Mouse (Mus musculus) heart, embryonic 16.5 days (tissue): ENCODE results near the gene Birc3. TPM values are rescaled to one million over a fixed set of nuclear protein-coding genes. Genes with fewer than 3 reads are reported as not detected.
A peak's percentile ranks its signal among the peaks of the same experiment; 100 is the strongest.

ENCODE experiments used
- ATAC-seq: fragments of 200-750 bp; cut with Nextera tagmentation; replicated peaks from 2 replicates; pipeline ENCODE4 v1.8.0; 2017; ENCODE audit warnings: moderate number of reproducible peaks; ENCODE audit not compliant: insufficient read depth, low FRiP score; ENCODE audit errors: extremely low read depth
- H3K27ac ChIP-seq: fragments of 300-500 bp; sonication (generic); 2 replicates; pipeline ENCODE4 v1.5.1; 2014; ENCODE audit warnings: mild to moderate bottlenecking, low read length, control low read depth, moderate library complexity
- H3K27me3 ChIP-seq: fragments of 300-500 bp; sonication (generic); 2 replicates; pipeline ENCODE4 v1.6.1; 2014; ENCODE audit warnings: low read length, mixed read lengths; ENCODE audit not compliant: control insufficient read depth, insufficient read depth
- H3K36me3 ChIP-seq: fragments of 300-500 bp; sonication (generic); 2 replicates; pipeline ENCODE4 v1.6.1; 2014; ENCODE audit not compliant: control insufficient read depth, insufficient read depth
- H3K4me1 ChIP-seq: fragments of 300-500 bp; sonication (generic); 2 replicates; pipeline ENCODE4 v1.6.1; 2014; ENCODE audit warnings: low read length, mixed read lengths; ENCODE audit not compliant: control insufficient read depth, insufficient read depth
- H3K4me2 ChIP-seq: fragments of 300-500 bp; sonication (generic); 2 replicates; pipeline ENCODE4 v1.6.1; 2014; ENCODE audit warnings: low read depth, mild to moderate bottlenecking, control low read depth, low read length
- H3K4me3 ChIP-seq: fragments of 300-500 bp; sonication (generic); 2 replicates; pipeline ENCODE4 v1.5.1; 2014; ENCODE audit warnings: mild to moderate bottlenecking, control low read depth, low read length
- H3K9ac ChIP-seq: fragments of 300-500 bp; sonication (generic); 2 replicates; pipeline ENCODE4 v1.6.1; 2014; ENCODE audit warnings: low read length, control low read depth
- H3K9me3 ChIP-seq: fragments of 300-500 bp; sonication (generic); replicated peaks from 2 replicates; pipeline ENCODE4 v1.6.1; 2016; ENCODE audit warnings: low read length; ENCODE audit not compliant: control insufficient read depth
- WGBS: fragments of 180-500 bp; shearing (Covaris S2); extraction: QIAGEN DNeasy Blood & Tissue Kit; methylation state at CpG from one replicate; pipeline ENCODE4 v1.1.7; 2014; 5-methylcytosine and 5-hydroxymethylcytosine counted together
- polyA plus RNA-seq: library from polyadenylated mRNA; unstranded; fragments of >200 nt; fragmentation: Nextera tagmentation; extraction: Ambion mirVana; gene quantifications from 2 replicates; pipeline ENCODE4 v1.2.1, GENCODE M21; 2015

Gene Birc3
- polyA plus RNA-seq, 1 experiment from 2014 or later: 10.0 TPM

DNA sequence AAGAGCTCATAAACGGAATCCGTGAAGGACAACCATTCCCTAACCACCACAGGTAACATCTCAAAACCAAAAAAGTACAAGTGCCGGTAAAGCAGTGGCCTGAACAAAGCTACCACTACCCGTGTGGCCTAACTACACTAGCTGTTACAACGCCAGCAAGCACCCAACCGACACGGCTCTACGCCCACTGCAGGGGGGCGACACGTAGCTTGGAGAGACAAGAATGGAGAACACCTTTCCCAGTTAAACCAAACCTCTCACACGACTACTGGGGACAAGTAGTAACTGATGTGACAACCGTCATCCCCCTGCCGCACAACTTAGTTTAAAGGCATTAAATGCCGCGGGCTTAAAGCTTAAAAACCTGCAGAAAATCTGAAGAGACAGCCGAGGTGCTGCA, 36.7 kb downstream of the Birc3 start:
- under 1% methylated on average over 16 of the region's 16 CpGs for WGBS
- peaks cover 9% of the 10 kb centered on the region; the same call in 1 of the 2 replicates for H3K36me3 ChIP-seq
- ATAC-seq: peak; percentile 42; the same call in 1 of the 2 replicates
- peaks cover 24% of the 10 kb centered on the region for H3K4me1 ChIP-seq
- peak overlapping the region; percentile 73 for H3K4me3 ChIP-seq
- no peaks in the 10 kb centered on the region for H3K9me3 ChIP-seq
- peak overlapping the region; percentile 100 for H3K27ac ChIP-seq
- H3K27me3 ChIP-seq: no peaks in the 10 kb centered on the region
- H3K9ac ChIP-seq: peak overlapping the region; percentile 85
- H3K4me2 ChIP-seq: peak overlapping the region; percentile 60

DNA sequence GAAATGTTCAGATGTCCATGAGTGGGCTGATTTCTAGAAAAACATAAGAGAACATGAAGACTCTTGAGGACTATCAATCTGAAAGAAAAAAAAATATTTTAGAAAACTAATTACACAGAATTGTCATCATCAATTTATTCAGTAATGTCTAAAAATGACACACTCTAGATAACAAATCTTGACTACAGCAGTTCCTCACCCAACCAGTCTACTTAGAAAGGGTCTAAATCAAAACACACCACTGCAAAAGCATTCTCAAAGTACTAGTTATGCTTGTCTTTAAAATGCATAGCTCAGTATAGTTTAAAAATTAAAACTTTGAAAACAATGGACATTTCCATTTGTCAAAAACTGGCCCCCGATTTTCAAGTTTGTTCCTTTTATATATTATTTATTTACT, 37.7 kb downstream of the Birc3 start:
- H3K9me3 ChIP-seq: no peaks in the 10 kb centered on the region
- WGBS: 77% methylated on average over 1 of the region's 1 CpGs

DNA sequence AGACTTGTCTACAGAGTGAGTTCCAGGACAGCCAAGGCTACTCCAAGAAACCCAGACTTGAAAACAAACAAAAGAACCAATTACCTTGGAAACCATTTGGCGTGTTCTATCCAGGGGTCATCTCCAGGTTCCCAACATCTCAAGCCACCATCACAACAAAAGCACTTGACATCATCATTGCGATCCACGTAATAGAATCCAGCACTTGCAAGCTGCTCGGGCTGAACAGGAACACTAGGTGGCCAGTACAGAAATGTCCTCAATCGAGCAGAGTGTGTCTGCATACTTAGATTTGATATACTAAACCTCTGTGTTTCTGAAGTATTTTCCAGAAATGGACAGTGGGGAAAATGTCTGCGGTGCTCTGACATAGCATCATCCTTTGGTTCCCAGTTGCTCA, 39.6 kb downstream of the Birc3 start:
- Histone ChIP-seq H3K4me3 (no peak overlapping the region; the same call in 1 of the 2 replicates), H3K4me1 (peaks cover 35% of the 10 kb centered on the region), H3K4me2 (peak overlapping the region; percentile 37), H3K9ac (no peak overlapping the region), H3K9me3 (no peaks in the 10 kb centered on the region), H3K27ac (no peak overlapping the region), H3K36me3 (peaks cover 9% of the 10 kb centered on the region; the same call in 1 of the 2 replicates), H3K27me3 (no peaks in the 10 kb centered on the region)
- no peak for ATAC-seq
- WGBS: 83% methylated on average over 6 of the region's 6 CpGs

More for the DNA sequence above, 37.7 kb downstream of the Birc3 start:
- H3K4me2 ChIP-seq: no peak overlapping the region
- H3K4me1 ChIP-seq: peaks cover 24% of the 10 kb centered on the region
- H3K27ac ChIP-seq: no peak overlapping the region
- H3K36me3 ChIP-seq: peaks cover 9% of the 10 kb centered on the region; the same call in 1 of the 2 replicates
- H3K4me3 ChIP-seq: no peak overlapping the region
- ATAC-seq: no peak
- H3K9ac ChIP-seq: no peak overlapping the region
- H3K27me3 ChIP-seq: no peaks in the 10 kb centered on the region

GRCm38 (mm10) chr9:7829531-7830528, 43.2 kb downstream of the Birc3 start:
- no peaks in the 10 kb centered on the region for H3K27me3 ChIP-seq
- H3K4me1 ChIP-seq: peaks cover 31% of the 10 kb centered on the region
- no peak overlapping the region for H3K4me3 ChIP-seq
- peak overlapping the region; percentile 13 for H3K4me2 ChIP-seq
- H3K9me3 ChIP-seq: no peaks in the 10 kb centered on the region
- peaks cover 13% of the 10 kb centered on the region; the same call in 1 of the 2 replicates for H3K36me3 ChIP-seq
- WGBS: 39% methylated on average over 9 of the region's 9 CpGs
- peak; percentile 88 for ATAC-seq
- peak overlapping the region; percentile 62 for H3K27ac ChIP-seq
- H3K9ac ChIP-seq: no peak overlapping the region; the same call in none of the 2 replicates

- WGBS: 73% methylated on average over 4 of the region's 4 CpGs
- H3K4me2 ChIP-seq: no peak overlapping the region
- H3K9ac ChIP-seq: no peak overlapping the region
- peaks cover 11% of the 10 kb centered on the region; the same call in 1 of the 2 replicates for H3K36me3 ChIP-seq
- no peak overlapping the region for H3K27ac ChIP-seq
- H3K9me3 ChIP-seq: no peaks in the 10 kb centered on the region
- ATAC-seq: no peak
- H3K4me3 ChIP-seq: no peak overlapping the region
- H3K27me3 ChIP-seq: no peaks in the 10 kb centered on the region
- peaks cover 27% of the 10 kb centered on the region for H3K4me1 ChIP-seq
Observed at GRCm38 (mm10) chr9:7828706-7829105, 44.3 kb downstream of the Birc3 start.

- no peak for ATAC-seq
- Histone ChIP-seq H3K4me2 (no peak overlapping the region), H3K36me3 (peaks cover 14% of the 10 kb centered on the region), H3K9ac (no peak overlapping the region), H3K4me3 (no peak overlapping the region), H3K9me3 (no peaks in the 10 kb centered on the region), H3K27me3 (no peaks in the 10 kb centered on the region), H3K27ac (no peak overlapping the region), H3K4me1 (peaks cover 7% of the 10 kb centered on the region)
- WGBS: 78% methylated on average over 5 of the region's 5 CpGs
Observed at GRCm38 (mm10) chr9:7824916-7825315, 48.1 kb downstream of the Birc3 start.

DNA sequence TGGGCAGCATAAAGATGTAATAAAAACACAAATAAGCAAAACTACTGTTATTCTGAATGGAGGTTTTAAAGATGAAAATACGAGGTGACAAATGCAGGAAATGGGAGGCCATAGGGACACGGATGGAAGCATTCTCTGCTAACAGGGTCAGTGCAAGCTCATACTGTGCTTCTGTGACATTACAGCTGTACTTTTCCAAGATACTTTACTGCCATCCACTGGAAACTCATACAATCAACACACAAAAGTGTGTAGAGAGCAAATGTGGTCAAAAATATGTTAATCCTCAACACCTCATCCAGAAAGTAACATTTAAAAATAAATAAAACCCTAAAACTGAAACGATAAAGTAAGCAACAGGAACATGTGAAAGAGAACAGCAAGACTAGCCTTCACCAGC, 50.2 kb downstream of the Birc3 start:
- Histone ChIP-seq H3K36me3 (peaks cover 28% of the 10 kb centered on the region), H3K4me2 (no peak overlapping the region), H3K9ac (no peak overlapping the region), H3K4me1 (no peaks in the 10 kb centered on the region), H3K9me3 (no peaks in the 10 kb centered on the region), H3K4me3 (no peak overlapping the region), H3K27ac (no peak overlapping the region), H3K27me3 (no peaks in the 10 kb centered on the region)
- ATAC-seq: no peak
- 70% methylated on average over 3 of the region's 3 CpGs for WGBS

GRCm38 (mm10) chr9:7805101-7805506, 67.9 kb downstream of the Birc3 start:
- no peaks in the 10 kb centered on the region for H3K27me3 ChIP-seq
- 72% methylated on average over 3 of the region's 5 CpGs for WGBS
- no peak overlapping the region for H3K4me3 ChIP-seq
- ATAC-seq: no peak
- H3K4me1 ChIP-seq: no peaks in the 10 kb centered on the region
- no peak overlapping the region for H3K9ac ChIP-seq
- H3K36me3 ChIP-seq: no peaks in the 10 kb centered on the region
- no peak overlapping the region for H3K27ac ChIP-seq
- no peak overlapping the region for H3K4me2 ChIP-seq
- no peaks in the 10 kb centered on the region for H3K9me3 ChIP-seq
